Mouse (Mus musculus) brain, embryonic 14.5 days (tissue): ENCODE measurements around the gene Gps1. TPM values are rescaled to one million over a fixed set of nuclear protein-coding genes. Genes with fewer than 3 reads are reported as not detected.
A peak's percentile ranks its signal among the peaks of the same experiment; 100 is the strongest.
"Not testable (repeated sequence)": the region's sequence is repeated elsewhere in the genome, so short reads cannot be mapped to it uniquely, and the experiment has no call there.

Source experiments
- DNase-seq: peaks from one replicate; pipeline ENCODE4 v3.0.0-alpha.2; 2011; ENCODE audit warnings: low read depth
- CTCF ChIP-seq: fragments of 200-500 bp; IDR thresholded peaks from 2 replicates; pipeline ENCODE4 v1.5.1; 2012; ENCODE audit warnings: inconsistent platforms, mild to moderate bottlenecking, moderate library complexity, borderline replicate concordance; ENCODE audit not compliant: insufficient read depth, insufficient read length; ENCODE audit errors: extremely low read depth
- POLR2A ChIP-seq: fragments of 200-500 bp; IDR thresholded peaks from 2 replicates; pipeline ENCODE4 v1.6.1; 2012; ENCODE audit warnings: mild to moderate bottlenecking, inconsistent platforms, borderline replicate concordance; ENCODE audit not compliant: poor library complexity, insufficient read depth, insufficient read length, severe bottlenecking; ENCODE audit errors: extremely low read depth
- polyA plus RNA-seq: library from polyadenylated mRNA; depleted of rRNA; stranded (reverse); fragments of >200 nt; gene quantifications from 2 replicates; pipeline ENCODE4 v1.2.3, GENCODE M21; 2012

Gps1 gene
- polyA plus RNA-seq, 1 experiment = 277 TPM

DNA sequence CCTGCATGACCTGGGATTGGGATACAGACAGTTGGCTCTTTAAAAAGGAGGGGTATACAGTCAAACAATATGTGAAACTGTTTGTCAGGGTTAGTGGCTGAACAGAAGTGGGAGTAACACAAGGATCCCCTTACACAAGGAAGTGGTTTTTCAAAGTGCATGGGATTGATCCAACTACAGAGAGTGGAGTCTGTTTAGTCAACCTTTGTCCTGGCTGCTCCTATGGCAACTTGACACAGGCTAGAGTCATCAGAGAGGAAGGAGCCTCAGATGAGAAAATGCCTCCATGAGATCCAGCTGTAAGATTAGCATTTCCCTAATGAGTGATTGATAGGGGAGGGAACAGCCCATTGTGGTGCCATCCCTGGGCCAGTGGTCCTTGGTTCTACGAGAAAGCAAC, 15.9 kb upstream of the Gps1 start:
- no peak for DNase-seq
- TF ChIP-seq POLR2A (no peak), CTCF (no peak)

DNA sequence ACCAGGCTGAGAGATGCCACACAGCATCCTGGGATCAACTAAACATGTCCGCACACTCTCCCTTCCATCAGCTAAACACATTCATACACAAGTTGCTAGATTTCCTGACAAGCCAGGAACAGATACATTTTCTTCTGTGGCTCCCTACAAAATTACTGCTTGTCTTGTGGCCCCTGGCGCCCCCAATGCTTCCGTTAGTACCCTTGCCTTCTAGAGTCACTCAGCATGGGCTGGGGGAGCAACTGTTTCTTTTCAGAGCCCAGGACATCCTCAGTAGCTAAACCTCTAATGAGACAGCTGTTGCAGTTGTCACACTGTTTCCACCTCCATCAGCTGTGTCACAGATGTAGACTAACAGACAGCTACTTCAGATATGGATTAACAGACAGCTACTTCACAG, 11.3 kb upstream of the Gps1 start:
- DNase-seq = no peak
- TF ChIP-seq POLR2A (no peak), CTCF (no peak)

- no peak for DNase-seq
- no peak for TF ChIP-seq CTCF
- TF ChIP-seq POLR2A = no peak
Observed at GRCm38 (mm10) chr11:120773463-120774190, 10.4 kb upstream of the Gps1 start.

- peak; percentile 94 for DNase-seq
- TF ChIP-seq CTCF = peak; percentile 100
- TF ChIP-seq POLR2A = no peak
Observed at GRCm38 (mm10) chr11:120775774-120776469, 8.2 kb upstream of the Gps1 start.

DNA sequence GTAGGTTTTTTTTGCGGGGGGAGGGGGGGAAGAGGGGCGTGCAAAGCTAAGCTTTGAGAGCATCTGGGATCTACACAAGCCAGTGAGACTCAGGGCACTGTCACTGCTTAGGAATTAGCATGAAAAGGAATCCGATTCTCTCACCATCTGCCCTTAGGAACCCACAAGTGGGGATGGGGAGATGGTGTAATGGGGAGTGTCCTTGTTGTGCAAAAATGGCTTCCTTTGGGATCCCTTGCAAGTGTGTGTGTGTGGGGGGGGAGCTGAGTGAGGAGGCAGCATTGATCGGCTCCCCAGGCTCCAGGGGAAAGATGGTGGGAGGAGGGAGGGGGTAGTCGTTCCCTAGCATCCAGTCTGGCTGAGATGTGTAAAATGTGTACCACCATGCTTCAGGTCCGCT, 6.9 kb upstream of the Gps1 start:
- DNase-seq = no peak
- no peak for TF ChIP-seq CTCF
- no peak for TF ChIP-seq POLR2A

DNA sequence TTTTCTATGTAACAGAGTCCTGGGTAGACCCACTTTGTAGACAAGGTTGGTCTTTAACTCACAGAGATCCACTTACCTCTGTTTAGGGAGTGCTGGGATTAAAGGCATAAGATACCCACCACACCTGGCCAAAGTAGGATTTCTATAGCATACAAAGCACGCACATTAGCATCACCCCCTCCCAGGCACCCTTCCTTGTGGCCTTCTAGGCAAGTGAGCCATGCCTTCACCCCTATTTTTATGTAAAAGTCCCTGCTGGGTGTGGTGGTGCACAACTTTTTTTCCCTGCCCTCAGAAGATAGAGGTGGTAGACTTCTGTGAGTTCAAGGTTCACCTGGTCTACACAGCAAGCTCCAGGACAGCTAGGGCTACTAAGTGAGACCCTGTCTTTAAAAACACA, 4.2 kb upstream of the Gps1 start:
- TF ChIP-seq CTCF = no peak
- TF ChIP-seq POLR2A = no peak
- no peak for DNase-seq

- not testable (repeated sequence) for DNase-seq
Observed at GRCm38 (mm10) chr11:120781361-120781760, 2.7 kb upstream of the Gps1 start.

GRCm38 (mm10) chr11:120783426-120784063, 527 bp upstream of the Gps1 start:
- DNase-seq = no peak
- no peak for TF ChIP-seq POLR2A
- TF ChIP-seq CTCF = no peak

DNA sequence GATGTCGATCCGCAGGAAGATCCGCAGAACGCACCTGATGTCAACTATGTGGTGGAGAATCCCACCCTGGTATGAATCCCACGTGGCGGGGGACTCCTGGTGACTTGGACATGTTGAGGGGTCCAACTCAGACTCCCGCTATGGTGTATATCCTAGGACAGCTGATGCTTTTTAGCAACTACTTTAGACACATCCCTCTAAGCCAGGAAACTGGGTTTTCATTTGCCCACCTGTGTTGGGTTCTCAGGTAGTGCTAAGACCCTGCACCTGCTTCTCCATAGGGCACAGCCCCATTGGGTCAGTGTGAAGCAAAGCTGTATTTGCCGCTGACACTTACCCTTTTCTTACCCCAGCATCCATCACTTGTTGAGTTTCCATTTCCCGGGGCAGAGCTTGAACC, 1.1 kb downstream of the Gps1 start:
- DNase-seq = no peak
- TF ChIP-seq CTCF = no peak

DNA sequence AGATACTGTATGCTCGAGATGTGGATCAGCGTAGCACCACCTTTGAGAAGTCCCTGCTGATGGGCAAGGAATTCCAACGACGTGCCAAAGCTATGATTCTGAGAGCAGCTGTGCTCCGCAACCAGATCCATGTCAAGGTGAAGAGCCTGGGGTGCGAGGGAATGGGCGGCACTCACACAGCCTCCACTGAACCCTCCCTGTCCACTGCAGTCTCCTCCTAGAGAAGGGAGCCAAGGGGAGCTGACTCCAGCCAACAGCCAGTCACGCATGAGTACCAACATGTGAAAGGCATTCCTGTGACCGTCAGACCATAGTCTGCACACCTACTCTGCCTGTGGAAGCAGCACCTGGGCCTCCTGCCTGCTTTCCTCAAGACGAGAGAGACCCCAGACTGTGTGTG, 4.4 kb downstream of the Gps1 start:
- DNase-seq = not testable (repeated sequence)

GRCm38 (mm10) chr11:120789355-120789754, 5.3 kb downstream of the Gps1 start:
- no peak for DNase-seq

DNA sequence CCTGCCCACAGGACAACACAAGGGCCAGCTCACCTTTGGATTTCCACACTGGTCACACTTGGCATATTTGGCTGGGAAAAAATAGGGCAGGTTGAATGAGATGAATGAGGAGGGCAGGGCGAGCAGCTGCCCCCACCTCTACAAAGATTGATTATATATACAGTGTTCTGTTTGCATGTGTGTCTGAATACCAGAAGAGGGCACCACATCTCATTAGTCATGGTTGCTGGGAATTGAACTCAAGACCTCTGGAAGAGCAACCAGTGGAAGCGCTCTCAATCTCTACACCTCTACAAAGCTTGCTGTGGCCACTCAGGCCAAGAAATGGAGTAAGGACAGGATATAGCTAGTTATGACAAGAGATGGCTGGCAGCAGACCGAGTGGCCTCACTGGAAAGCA, 5.7 kb downstream of the Gps1 start:
- TF ChIP-seq CTCF (no peak), POLR2A (no peak)
- no peak for DNase-seq

More at GRCm38 (mm10) chr11:120789355-120789754, 5.3 kb downstream of the Gps1 start:
- TF ChIP-seq POLR2A = no peak
